Mouse (Mus musculus): ENCODE measurements at regions not wholly inside any gene's neighbourhood (a gene's known extent, or its start where the extent isn't known, plus 50 kb on each side); places are given as distances from the start of the nearest gene placed in this dataset.

DNA sequence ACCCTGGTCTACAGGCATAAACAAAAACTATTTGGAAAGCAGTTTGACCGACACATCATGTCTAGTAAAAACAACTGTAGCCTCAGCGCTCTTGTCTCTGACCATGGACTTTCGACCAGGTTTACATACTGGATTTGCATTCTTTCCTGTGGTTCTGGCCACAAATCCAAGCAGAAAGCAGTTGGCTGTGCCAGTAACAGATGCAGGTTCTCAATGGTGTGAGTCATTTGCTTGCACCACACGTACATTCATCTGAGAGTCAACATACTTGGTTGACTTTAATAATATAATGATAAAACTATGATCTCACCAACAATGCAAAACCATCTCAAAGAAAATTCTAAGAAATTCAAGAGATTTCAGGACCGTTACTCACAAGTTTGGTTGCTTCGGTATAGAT lies 207.1 kb downstream of the Efnb2 start:
- no peak overlapping the region for H3K27ac ChIP-seq (ENCODE audit: control insufficient read depth, low read depth, low read length)
- no peaks in the 10 kb centered on the region for H3K27me3 ChIP-seq (ENCODE audit: control insufficient read depth in 1 of 2, insufficient read depth in 2 of 2, low read length in 2 of 2)
- no peak for DNase-seq (ENCODE audit: low read depth, low spot score)
- H3K4me3 ChIP-seq (ENCODE audit: control insufficient read depth in 1 of 2, insufficient read depth in 1 of 2, low read depth in 2 of 2, low read length in 2 of 2), result no peak overlapping the region
- H3K79me2 ChIP-seq (ENCODE audit: control insufficient read depth, insufficient read depth, low read length, poor library complexity), result no peaks in the 10 kb centered on the region
- H3K4me1 ChIP-seq (ENCODE audit: control insufficient read depth in 1 of 2, insufficient read depth in 2 of 2, low read length in 2 of 2), result no peaks in the 10 kb centered on the region
- TF ChIP-seq MYC (IDR thresholded peaks at IDR 0.05; ENCODE audit: low read depth, low read length) (no peak), SMC3 (IDR thresholded peaks at IDR 0.05; ENCODE audit: low read depth, low read length) (no peak), UBTF (IDR thresholded peaks at IDR 0.05; ENCODE audit: borderline replicate concordance, insufficient read depth, low read depth, low read length) (no peak), USF2 (IDR thresholded peaks at IDR 0.05; ENCODE audit: borderline replicate concordance in 1 of 2, insufficient read depth in 1 of 2, low read depth in 1 of 2, low read length in 2 of 2) (no peak), NELFE (IDR thresholded peaks at IDR 0.05; ENCODE audit: low read depth, low read length) (no peak), MYB (IDR thresholded peaks at IDR 0.05; ENCODE audit: low read depth, low read length) (no peak)
- no peaks in the 10 kb centered on the region for H3K9me3 ChIP-seq (replicated peaks; ENCODE audit: insufficient read depth, low read length)
- H3K36me3 ChIP-seq (ENCODE audit: control insufficient read depth in 1 of 2, insufficient read depth in 2 of 2, low read length in 2 of 2), result no peaks in the 10 kb centered on the region
- H3K9ac ChIP-seq (ENCODE audit: control insufficient read depth, low read depth, low read length, poor library complexity, severe bottlenecking), result no peak overlapping the region

DNA sequence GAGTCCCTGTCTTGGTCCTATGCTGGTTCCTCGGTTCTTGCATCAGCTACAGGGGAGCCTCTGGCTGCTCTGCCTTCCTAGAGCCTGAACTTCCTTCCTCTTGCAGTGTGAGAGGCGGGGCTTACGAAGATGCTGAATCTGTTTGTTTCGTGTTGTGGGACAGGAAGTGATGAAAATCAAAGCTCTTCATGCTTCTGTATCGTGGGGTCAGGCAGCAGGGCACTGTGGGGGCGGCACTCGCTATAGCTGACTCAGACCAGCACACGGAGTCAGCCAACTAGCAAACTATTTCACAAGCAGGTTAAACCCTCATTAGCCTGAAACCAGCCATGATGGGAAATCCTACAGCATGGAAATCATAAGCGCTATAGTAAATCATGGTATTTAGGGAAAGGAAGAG lies 208.8 kb downstream of the Efnb2 start:
- Histone ChIP-seq H3K4me3 (ENCODE audit: control insufficient read depth in 1 of 2, insufficient read depth in 1 of 2, low read depth in 2 of 2, low read length in 2 of 2) (no peak overlapping the region), H3K9me3 (replicated peaks; ENCODE audit: insufficient read depth, low read length) (no peaks in the 10 kb centered on the region), H3K4me1 (ENCODE audit: control insufficient read depth in 1 of 2, insufficient read depth in 2 of 2, low read length in 2 of 2) (no peaks in the 10 kb centered on the region), H3K27ac (ENCODE audit: control insufficient read depth, low read depth, low read length) (no peak overlapping the region), H3K27me3 (ENCODE audit: control insufficient read depth in 1 of 2, insufficient read depth in 2 of 2, low read length in 2 of 2) (no peaks in the 10 kb centered on the region), H3K36me3 (ENCODE audit: control insufficient read depth in 1 of 2, insufficient read depth in 2 of 2, low read length in 2 of 2) (no peaks in the 10 kb centered on the region), H3K9ac (ENCODE audit: control insufficient read depth, low read depth, low read length, poor library complexity, severe bottlenecking) (no peak overlapping the region), H3K79me2 (ENCODE audit: control insufficient read depth, insufficient read depth, low read length, poor library complexity) (no peaks in the 10 kb centered on the region)
- DNase-seq (ENCODE audit: low read depth, low spot score), result no peak
- no peak for TF ChIP-seq ZMIZ1 (IDR thresholded peaks at IDR 0.05; ENCODE audit: low read depth, low read length)
- no peak for TF ChIP-seq MYB (IDR thresholded peaks at IDR 0.05; ENCODE audit: low read depth, low read length)
- TF ChIP-seq TAL1 (IDR thresholded peaks at IDR 0.05; ENCODE audit: low read length), result no peak
- TF ChIP-seq POLR2AphosphoS2 (IDR thresholded peaks at IDR 0.05; ENCODE audit: low read length), result no peak
- TF ChIP-seq MYC (IDR thresholded peaks at IDR 0.05; ENCODE audit: low read depth, low read length), result no peak
- no peak for TF ChIP-seq POLR2AphosphoS5 (IDR thresholded peaks at IDR 0.05; ENCODE audit: borderline replicate concordance, low read depth, low read length)
- no peak for TF ChIP-seq POLR2A (IDR thresholded peaks at IDR 0.05; ENCODE audit: control insufficient read depth in 1 of 2, insufficient read depth in 1 of 2, low read depth in 1 of 2, low read length in 2 of 2, poor library complexity in 1 of 2)
- no peak for TF ChIP-seq EP300 (IDR thresholded peaks at IDR 0.05; ENCODE audit: low read depth in 1 of 2, low read length in 2 of 2)
- TF ChIP-seq ELF1 (IDR thresholded peaks at IDR 0.05; ENCODE audit: low read depth, low read length), result no peak
- TF ChIP-seq ZC3H11A (IDR thresholded peaks at IDR 0.05; ENCODE audit: low read depth, low read length), result no peak
- TF ChIP-seq SIN3A (IDR thresholded peaks at IDR 0.05; ENCODE audit: low read length), result no peak
- no peak for TF ChIP-seq SMC3 (IDR thresholded peaks at IDR 0.05; ENCODE audit: low read depth, low read length)

DNA sequence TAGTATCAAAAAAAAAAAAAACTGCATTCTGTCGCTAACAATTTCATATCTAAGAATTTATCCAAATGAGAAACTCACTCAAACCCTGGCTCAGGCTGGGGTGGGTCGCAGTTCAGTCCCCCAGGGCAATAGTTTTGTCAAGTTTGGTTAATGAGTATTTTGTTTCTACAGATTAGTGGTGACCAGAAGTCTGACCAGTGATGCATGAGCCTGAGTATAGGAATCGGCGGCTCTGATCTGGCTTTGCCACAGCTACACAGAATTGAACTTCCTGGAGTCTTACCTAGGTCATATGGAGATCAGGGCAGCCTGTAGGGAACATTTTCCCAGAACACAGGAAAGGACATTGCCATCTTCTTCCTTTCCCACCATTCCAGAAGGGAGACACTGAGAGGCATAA lies 212.1 kb downstream of the Efnb2 start:
- no peak overlapping the region for H3K4me3 ChIP-seq (ENCODE audit: control insufficient read depth in 1 of 2, insufficient read depth in 1 of 2, low read depth in 2 of 2, low read length in 2 of 2)
- H3K36me3 ChIP-seq (ENCODE audit: control insufficient read depth in 1 of 2, insufficient read depth in 2 of 2, low read length in 2 of 2), result no peaks in the 10 kb centered on the region
- no peaks in the 10 kb centered on the region for H3K9me3 ChIP-seq (replicated peaks; ENCODE audit: insufficient read depth, low read length)
- H3K27me3 ChIP-seq (ENCODE audit: control insufficient read depth in 1 of 2, insufficient read depth in 2 of 2, low read length in 2 of 2), result no peaks in the 10 kb centered on the region
- no peaks in the 10 kb centered on the region for H3K4me1 ChIP-seq (ENCODE audit: control insufficient read depth in 1 of 2, insufficient read depth in 2 of 2, low read length in 2 of 2)
- no peak overlapping the region for H3K9ac ChIP-seq (ENCODE audit: control insufficient read depth, low read depth, low read length, poor library complexity, severe bottlenecking)
- no peaks in the 10 kb centered on the region for H3K79me2 ChIP-seq (ENCODE audit: control insufficient read depth, insufficient read depth, low read length, poor library complexity)
- no peak overlapping the region for H3K27ac ChIP-seq (ENCODE audit: control insufficient read depth, low read depth, low read length)
- TF ChIP-seq USF2 (IDR thresholded peaks at IDR 0.05; ENCODE audit: borderline replicate concordance in 1 of 2, insufficient read depth in 1 of 2, low read depth in 1 of 2, low read length in 2 of 2) (no peak), MYB (IDR thresholded peaks at IDR 0.05; ENCODE audit: low read depth, low read length) (no peak), TBP (IDR thresholded peaks at IDR 0.05; ENCODE audit: low read depth, low read length) (no peak), ETS1 (IDR thresholded peaks at IDR 0.05; ENCODE audit: low read depth, low read length) (no peak), USF1 (IDR thresholded peaks at IDR 0.05; ENCODE audit: low read depth, low read length) (no peak), CHD2 (IDR thresholded peaks at IDR 0.05; ENCODE audit: low read length) (no peak), GABPA (IDR thresholded peaks at IDR 0.05; ENCODE audit: low read depth, low read length) (no peak)
- DNase-seq (ENCODE audit: low read depth, low spot score), result no peak
